Mouse (Mus musculus): ENCODE results near the gene Raet1e. TPM values are rescaled to one million over a fixed set of nuclear protein-coding genes. Genes with fewer than 3 reads are reported as not detected.
"Not testable (repeated sequence)": the region's sequence is repeated elsewhere in the genome, so short reads cannot be mapped to it uniquely, and the experiment has no call there.

Raet1e gene
- polyA plus RNA-seq, 1 experiment from 2014 or later: 3.5 TPM

- H3K9me3 ChIP-seq; H3K27ac ChIP-seq (replicated peaks); H3K4me3 ChIP-seq; H3K9ac ChIP-seq; ATAC-seq (ENCODE audit: extremely low read depth, insufficient number of reproducible peaks, low FRiP score, low TSS enrichment); H3K36me3 ChIP-seq; H3K4me2 ChIP-seq; H3K27me3 ChIP-seq (replicated peaks); H3K4me1 ChIP-seq: not testable (repeated sequence)
- WGBS: 0% methylated on average over 1 of the region's 7 CpGs
Measured at GRCm38 (mm10) chr10:22223474-22224349, 65.3 kb downstream of the Raet1e start.

DNA sequence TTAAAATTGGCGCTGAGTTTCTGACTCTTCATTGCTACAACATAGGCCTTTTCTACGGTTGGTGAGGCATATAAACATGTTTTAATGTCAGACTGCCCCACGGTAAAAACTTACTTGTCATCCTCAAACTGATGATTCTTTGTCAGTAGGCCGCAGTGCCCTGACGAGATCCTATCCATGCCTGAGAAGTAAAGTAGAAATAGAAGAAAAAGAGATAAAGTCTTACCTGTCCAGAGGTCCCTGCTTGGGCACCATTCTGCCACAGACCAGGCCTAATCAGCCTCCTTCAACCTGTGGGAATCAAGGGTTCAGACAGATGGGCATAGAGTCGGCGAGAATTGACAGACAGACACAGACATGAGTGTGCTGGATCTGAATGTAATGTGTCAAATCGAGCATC lies 106.7 kb downstream of the Raet1e start:
- peaks cover 14% of the 10 kb centered on the region for H3K9me3 ChIP-seq
- no peaks in the 10 kb centered on the region for H3K4me1 ChIP-seq
- H3K27ac ChIP-seq (replicated peaks): no peak overlapping the region
- H3K9ac ChIP-seq: no peak overlapping the region
- no peak overlapping the region for H3K4me3 ChIP-seq
- no peak for ATAC-seq (ENCODE audit: extremely low read depth, insufficient number of reproducible peaks, low FRiP score, low TSS enrichment)
- no peak overlapping the region for H3K4me2 ChIP-seq
- no peaks in the 10 kb centered on the region for H3K27me3 ChIP-seq (replicated peaks)
- no peaks in the 10 kb centered on the region for H3K36me3 ChIP-seq
- 83% methylated on average over 8 of the region's 8 CpGs for WGBS

- not testable (repeated sequence) for H3K36me3 ChIP-seq
Measured at GRCm38 (mm10) chr10:22270879-22271786, 112.8 kb downstream of the Raet1e start.

DNA sequence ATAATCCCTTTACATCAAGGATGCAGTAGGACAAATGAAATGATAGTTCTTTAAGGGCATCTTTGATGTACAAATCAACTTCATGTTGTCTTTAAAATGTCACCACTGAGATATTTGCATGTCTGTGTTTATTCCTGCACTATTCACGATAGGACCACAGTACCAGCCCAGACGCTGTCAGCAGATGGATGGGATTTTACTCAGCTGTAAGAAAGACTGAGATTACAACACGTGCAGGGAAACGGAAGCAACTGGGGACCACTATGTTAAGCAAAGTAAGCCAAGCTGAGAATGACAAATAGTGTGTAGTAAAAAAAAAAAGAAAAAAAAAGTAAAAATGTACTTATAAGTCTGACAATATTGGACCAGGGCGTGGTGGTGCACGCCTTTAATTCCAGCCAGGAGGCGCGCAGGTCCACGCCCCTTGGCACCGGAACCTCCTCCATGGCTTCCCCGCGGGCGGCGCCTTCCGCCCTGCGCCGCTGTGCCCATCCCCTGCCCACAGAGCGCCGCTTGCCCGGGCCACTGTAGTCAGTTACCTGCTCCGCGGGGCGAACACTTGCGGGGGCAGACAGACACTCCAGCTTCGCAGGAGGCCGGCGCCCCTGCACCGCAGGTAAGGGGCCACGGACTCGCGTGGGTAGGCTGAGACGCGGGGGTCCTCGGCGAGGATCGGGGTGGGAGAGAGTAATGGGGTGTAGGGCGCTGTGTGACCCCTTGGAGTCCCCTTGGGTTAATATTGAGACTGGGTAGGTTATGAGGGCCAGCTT lies 114.7 kb downstream of the Raet1e start:
- H3K9me3 ChIP-seq; ATAC-seq (ENCODE audit: extremely low read depth, insufficient number of reproducible peaks, low FRiP score, low TSS enrichment); H3K4me1 ChIP-seq; H3K36me3 ChIP-seq; H3K27ac ChIP-seq (replicated peaks): not testable (repeated sequence)
- Histone ChIP-seq H3K4me3 (peak overlapping the region; percentile 63), H3K9ac (peak overlapping the region; percentile 75), H3K4me2 (peak overlapping the region; percentile 97), H3K27me3 (replicated peaks) (peaks cover 12% of the 10 kb centered on the region; the same call in 1 of the 2 replicates)
- 1% methylated on average over 37 of the region's 37 CpGs for WGBS

More at GRCm38 (mm10) chr10:22270879-22271786, 112.8 kb downstream of the Raet1e start:
- not testable (repeated sequence) for H3K9ac ChIP-seq; H3K4me1 ChIP-seq; ATAC-seq (ENCODE audit: extremely low read depth, insufficient number of reproducible peaks, low FRiP score, low TSS enrichment); H3K4me3 ChIP-seq; H3K27ac ChIP-seq (replicated peaks); H3K4me2 ChIP-seq; H3K9me3 ChIP-seq
- WGBS: 37% methylated on average over 8 of the region's 8 CpGs
- peaks cover 12% of the 10 kb centered on the region; the same call in 1 of the 2 replicates for H3K27me3 ChIP-seq (replicated peaks)

DNA sequence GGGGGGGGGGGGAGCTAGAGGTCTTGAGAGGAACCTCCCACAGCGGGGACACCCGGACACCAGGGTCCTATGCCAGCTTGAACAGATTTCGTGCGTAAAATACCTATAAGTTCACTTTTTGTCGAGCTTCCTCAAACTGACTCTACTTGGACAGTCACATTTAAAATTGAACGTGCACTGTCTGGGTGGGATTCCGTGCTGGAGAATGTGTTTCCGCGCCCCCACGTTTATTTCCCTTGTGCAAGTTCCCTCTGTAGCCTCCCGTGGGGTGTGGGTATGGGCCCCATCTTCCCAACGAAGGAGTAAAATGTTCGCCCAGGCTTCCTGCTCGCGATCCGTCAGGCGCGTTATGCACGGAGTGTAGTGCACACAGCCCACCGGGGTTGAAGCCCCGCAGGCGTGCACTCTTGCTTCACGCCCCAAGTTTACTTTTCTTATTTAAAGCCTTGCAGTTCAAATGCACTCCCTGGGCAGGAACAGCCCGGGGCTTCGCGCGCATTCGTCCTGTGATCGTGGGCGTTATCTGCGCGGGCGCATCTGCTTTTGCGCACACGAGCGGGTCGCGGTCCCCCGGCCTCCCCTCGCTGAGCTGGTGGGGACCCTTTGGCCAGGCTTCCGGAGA lies 115.4 kb downstream of the Raet1e start:
- WGBS: under 1% methylated on average over 41 of the region's 41 CpGs
- H3K27me3 ChIP-seq (replicated peaks): peaks cover 12% of the 10 kb centered on the region; the same call in 1 of the 2 replicates
- H3K36me3 ChIP-seq: no peaks in the 10 kb centered on the region
- no peaks in the 10 kb centered on the region for H3K9me3 ChIP-seq
- no peak for ATAC-seq (ENCODE audit: extremely low read depth, insufficient number of reproducible peaks, low FRiP score, low TSS enrichment)
- peak overlapping the region; percentile 75 for H3K9ac ChIP-seq
- H3K4me3 ChIP-seq: peak overlapping the region; percentile 63
- no peak overlapping the region for H3K27ac ChIP-seq (replicated peaks)
- H3K4me1 ChIP-seq: no peaks in the 10 kb centered on the region
- H3K4me2 ChIP-seq: peak overlapping the region; percentile 97

DNA sequence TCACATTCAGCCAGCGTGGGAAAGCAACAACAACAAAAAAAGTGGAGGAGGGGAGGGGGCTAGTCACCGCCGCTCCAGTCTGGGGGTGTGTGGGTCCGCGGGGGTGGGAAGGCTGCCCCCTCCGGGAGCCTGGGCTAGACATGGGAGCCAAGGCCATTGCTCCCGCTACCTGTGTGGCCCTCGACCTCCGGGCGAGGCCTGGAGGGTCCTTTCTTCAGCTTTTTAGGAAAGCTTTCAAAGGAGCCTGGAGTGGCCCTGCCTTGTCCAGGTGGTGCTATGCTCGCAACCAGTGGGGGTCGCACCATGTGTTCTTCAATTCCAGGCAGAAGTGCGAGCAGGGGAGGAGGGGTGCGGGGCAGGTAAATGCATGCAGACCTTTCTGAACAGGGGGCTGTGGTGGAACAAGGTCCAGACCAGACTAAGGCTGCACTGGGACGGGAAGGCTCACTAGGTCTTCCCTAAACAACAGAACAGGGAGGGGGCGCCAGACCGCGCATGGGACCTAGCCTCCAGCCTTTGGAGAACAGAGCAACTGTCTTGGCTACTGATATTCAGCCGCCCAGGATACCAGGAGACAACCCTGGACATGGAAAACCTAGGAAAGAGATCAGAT lies 116.2 kb downstream of the Raet1e start:
- H3K27ac ChIP-seq (replicated peaks): no peak overlapping the region
- H3K9me3 ChIP-seq: no peaks in the 10 kb centered on the region
- peak overlapping the region; percentile 63 for H3K4me3 ChIP-seq
- WGBS: 7% methylated on average over 19 of the region's 19 CpGs
- H3K4me2 ChIP-seq: peak overlapping the region; percentile 97
- H3K27me3 ChIP-seq (replicated peaks): peaks cover 12% of the 10 kb centered on the region; the same call in 1 of the 2 replicates
- no peaks in the 10 kb centered on the region for H3K36me3 ChIP-seq
- no peaks in the 10 kb centered on the region for H3K4me1 ChIP-seq
- H3K9ac ChIP-seq: no peak overlapping the region
- ATAC-seq (ENCODE audit: extremely low read depth, insufficient number of reproducible peaks, low FRiP score, low TSS enrichment): no peak

- H3K27me3 ChIP-seq (replicated peaks): peaks cover 12% of the 10 kb centered on the region; the same call in 1 of the 2 replicates
- not testable (repeated sequence) for H3K9ac ChIP-seq; H3K27ac ChIP-seq (replicated peaks); H3K9me3 ChIP-seq; H3K4me1 ChIP-seq; H3K4me3 ChIP-seq; ATAC-seq (ENCODE audit: extremely low read depth, insufficient number of reproducible peaks, low FRiP score, low TSS enrichment); H3K36me3 ChIP-seq; H3K4me2 ChIP-seq
- WGBS: 74% methylated on average over 2 of the region's 2 CpGs
Measured at GRCm38 (mm10) chr10:22278468-22278867, 120.1 kb downstream of the Raet1e start.

DNA sequence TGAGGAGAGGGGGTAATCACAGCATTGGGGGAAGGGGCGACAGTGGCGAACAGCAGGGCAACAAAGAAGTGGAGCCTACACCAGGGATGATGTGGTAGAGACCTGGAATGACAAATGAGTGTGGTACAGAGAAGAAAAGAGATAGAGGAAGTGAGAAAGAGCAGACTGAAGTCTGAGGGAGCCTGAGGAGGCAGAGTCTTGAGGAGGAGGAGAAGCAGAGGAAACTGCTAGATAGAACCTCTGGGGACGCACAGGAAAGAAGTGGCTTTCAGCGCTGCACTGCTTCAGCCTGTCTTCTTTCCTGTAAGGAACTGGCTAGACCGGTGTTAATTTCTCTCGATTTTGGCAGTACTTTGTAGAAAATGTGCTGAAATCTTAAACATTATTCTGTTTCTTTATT lies 124.4 kb downstream of the Raet1e start:
- H3K36me3 ChIP-seq: no peaks in the 10 kb centered on the region
- no peak overlapping the region for H3K4me2 ChIP-seq
- no peak overlapping the region for H3K27ac ChIP-seq (replicated peaks)
- ATAC-seq (ENCODE audit: extremely low read depth, insufficient number of reproducible peaks, low FRiP score, low TSS enrichment): no peak
- H3K4me1 ChIP-seq: no peaks in the 10 kb centered on the region
- no peaks in the 10 kb centered on the region for H3K9me3 ChIP-seq
- 28% methylated on average over 6 of the region's 6 CpGs for WGBS
- H3K4me3 ChIP-seq: no peak overlapping the region
- 0 out of 2 replicates have a peak, but pooled peaks cover 3% of the 10 kb centered on the region for H3K27me3 ChIP-seq (replicated peaks)
- H3K9ac ChIP-seq: no peak overlapping the region

DNA sequence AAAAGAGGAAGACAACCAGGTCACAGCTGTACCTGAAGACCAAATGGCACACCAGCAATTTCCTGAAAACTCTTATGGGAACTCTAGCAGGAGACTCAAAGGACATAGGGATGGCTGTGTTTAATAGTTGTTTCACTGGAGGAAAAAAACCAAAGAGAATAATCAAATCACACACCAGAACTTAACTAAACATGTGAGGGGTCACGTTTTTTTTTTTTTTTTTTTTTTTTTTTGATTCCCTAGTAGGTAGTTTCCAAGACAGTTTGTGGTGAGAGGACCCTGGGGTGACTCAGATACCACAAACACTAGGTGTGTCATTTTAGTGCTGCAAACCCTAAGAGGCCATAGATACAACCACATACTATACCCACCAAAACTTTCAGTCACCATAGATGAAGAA lies 137.3 kb downstream of the Raet1e start:
- 7% methylated on average over 1 of the region's 1 CpGs for WGBS
- H3K9me3 ChIP-seq: no peaks in the 10 kb centered on the region
- no peak overlapping the region for H3K27ac ChIP-seq (replicated peaks)
- H3K9ac ChIP-seq: no peak overlapping the region
- H3K4me3 ChIP-seq: no peak overlapping the region
- H3K4me1 ChIP-seq: no peaks in the 10 kb centered on the region
- no peak for ATAC-seq (ENCODE audit: extremely low read depth, insufficient number of reproducible peaks, low FRiP score, low TSS enrichment)
- no peak overlapping the region for H3K4me2 ChIP-seq
- H3K27me3 ChIP-seq (replicated peaks): no peaks in the 10 kb centered on the region
- no peaks in the 10 kb centered on the region for H3K36me3 ChIP-seq

GRCm38 (mm10) chr10:22297033-22297762 lies 138.8 kb downstream of the Raet1e start:
- no peaks in the 10 kb centered on the region for H3K27me3 ChIP-seq (replicated peaks)
- H3K9ac ChIP-seq: no peak overlapping the region
- H3K9me3 ChIP-seq: no peaks in the 10 kb centered on the region
- no peak for ATAC-seq (ENCODE audit: extremely low read depth, insufficient number of reproducible peaks, low FRiP score, low TSS enrichment)
- H3K4me1 ChIP-seq: no peaks in the 10 kb centered on the region
- 64% methylated on average over 5 of the region's 5 CpGs for WGBS
- no peak overlapping the region for H3K4me2 ChIP-seq
- H3K36me3 ChIP-seq: no peaks in the 10 kb centered on the region
- no peak overlapping the region for H3K4me3 ChIP-seq
- H3K27ac ChIP-seq (replicated peaks): no peak overlapping the region

Data from heart, embryonic 13.5 days (tissue).